Mouse (Mus musculus) liver, embryonic 12.5 days (tissue): ENCODE data around the gene Sgsm3. TPM values are rescaled to one million over a fixed set of nuclear protein-coding genes. Genes with fewer than 3 reads are reported as not detected.

ENCODE experiments used
- ATAC-seq: fragments of 200-750 bp; cut with Nextera tagmentation; 2 replicates; pipeline ENCODE4 v1.8.0; 2017; ENCODE audit warnings: moderate number of reproducible peaks, mild to moderate bottlenecking, moderate library complexity
- H3K27ac ChIP-seq: fragments of 300-500 bp; sonication (generic); 2 replicates; pipeline ENCODE4 v1.5.1; 2016; ENCODE audit warnings: mild to moderate bottlenecking
- H3K27me3 ChIP-seq: fragments of 300-500 bp; sonication (generic); replicated peaks from 2 replicates; pipeline ENCODE4 v1.6.1; 2016; ENCODE audit warnings: mild to moderate bottlenecking, moderate library complexity
- H3K36me3 ChIP-seq: fragments of 300-500 bp; sonication (generic); 2 replicates; pipeline ENCODE4 v1.6.1; 2016; ENCODE audit warnings: mild to moderate bottlenecking, moderate library complexity
- H3K4me1 ChIP-seq: fragments of 300-500 bp; sonication (generic); 2 replicates; pipeline ENCODE4 v1.6.1; 2016
- H3K4me2 ChIP-seq: fragments of 300-500 bp; sonication (generic); 2 replicates; pipeline ENCODE4 v1.6.1; 2016; ENCODE audit warnings: mild to moderate bottlenecking, moderate library complexity
- H3K4me3 ChIP-seq: fragments of 300-500 bp; sonication (generic); 2 replicates; pipeline ENCODE4 v1.5.1; 2016; ENCODE audit warnings: mild to moderate bottlenecking, moderate library complexity
- H3K9ac ChIP-seq: fragments of 300-500 bp; sonication (generic); 2 replicates; pipeline ENCODE4 v1.6.1; 2016; ENCODE audit warnings: mild to moderate bottlenecking, moderate library complexity
- H3K9me3 ChIP-seq: fragments of 300-500 bp; sonication (generic); replicated peaks from 2 replicates; pipeline ENCODE4 v1.6.1; 2016; ENCODE audit warnings: mild to moderate bottlenecking, moderate library complexity
- WGBS: fragments of 180-500 bp; shearing (Covaris S2); methylation state at CpG from one replicate; pipeline ENCODE4 v1.1.7; 2016; ENCODE audit not compliant: insufficient replicate concordance; 5-methylcytosine and 5-hydroxymethylcytosine counted together
- polyA plus RNA-seq: library from polyadenylated mRNA; unstranded; fragments of >200 nt; fragmentation: Nextera tagmentation; extraction: Ambion mirVana; gene quantifications from 2 replicates; pipeline ENCODE4 v1.2.1, GENCODE M21; 2016

The Sgsm3 gene
- polyA plus RNA-seq, 1 experiment from 2014 or later = 18.1 TPM

DNA sequence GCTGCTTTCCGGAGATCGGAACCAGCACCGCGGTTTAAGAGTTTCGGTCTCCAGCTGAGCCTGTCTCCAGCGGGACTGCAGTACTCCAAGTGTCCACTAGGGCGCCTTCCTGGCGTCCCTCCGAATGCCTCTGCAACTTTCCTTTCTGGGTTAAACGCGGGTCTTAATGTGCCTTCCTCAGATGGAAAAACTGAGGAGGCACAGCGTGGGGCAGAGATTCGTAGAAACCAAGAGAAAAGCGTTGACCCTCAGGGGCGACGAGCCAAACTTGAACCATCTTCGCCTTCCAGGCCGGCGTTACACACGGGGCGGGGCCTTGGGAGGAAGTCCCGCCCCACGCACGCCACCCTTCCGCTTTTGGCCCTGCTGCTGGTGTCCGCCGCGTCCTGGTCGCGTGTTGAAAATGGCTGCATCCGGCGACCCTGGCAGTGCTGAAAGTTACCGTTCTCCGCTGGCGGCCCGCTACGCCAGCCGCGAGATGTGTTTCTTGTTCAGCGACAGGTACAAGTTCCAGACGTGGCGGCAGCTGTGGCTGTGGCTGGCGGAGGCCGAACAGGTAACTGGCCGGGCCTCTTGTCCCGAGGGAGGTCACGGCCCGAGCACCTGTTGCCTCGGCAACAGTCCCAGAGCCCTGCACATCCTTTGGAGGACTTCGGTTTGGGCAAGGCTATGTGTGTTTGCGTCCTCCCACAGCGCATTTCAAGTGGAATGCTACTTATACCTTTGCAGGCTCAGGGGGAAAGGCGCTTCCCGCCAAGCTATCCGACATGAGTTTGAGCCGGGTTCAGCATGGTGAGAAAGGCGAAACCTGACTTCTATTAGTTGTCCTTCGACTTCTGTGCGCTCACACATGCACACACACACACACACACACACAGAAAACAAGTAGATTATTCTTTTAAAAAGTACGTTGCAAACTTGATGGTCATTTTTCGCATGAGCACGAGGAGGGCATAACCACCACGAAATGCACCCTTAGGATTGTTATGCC is 29.1 kb upstream of the Sgsm3 start, which contains the start of gene Adsl:
Gene Adsl, plus strand, starts transcription at position 346 of the 991 bp plus-strand sequence.
- H3K9ac ChIP-seq = peak within 1 kb of the TSS; percentile 83
- no peaks in the 10 kb centered on the region for H3K9me3 ChIP-seq
- ATAC-seq = peak; percentile 94
- peaks cover 32% of the 10 kb centered on the region for H3K36me3 ChIP-seq
- peaks cover 30% of the 10 kb centered on the region for H3K4me1 ChIP-seq
- H3K27ac ChIP-seq = peak within 1 kb of the TSS; percentile 83
- WGBS = under 1% methylated on average over 63 of the region's 63 CpGs
- H3K27me3 ChIP-seq = no peaks in the 10 kb centered on the region
- peak within 1 kb of the TSS; percentile 87 for H3K4me3 ChIP-seq
- H3K4me2 ChIP-seq = peak within 1 kb of the TSS; percentile 81

DNA sequence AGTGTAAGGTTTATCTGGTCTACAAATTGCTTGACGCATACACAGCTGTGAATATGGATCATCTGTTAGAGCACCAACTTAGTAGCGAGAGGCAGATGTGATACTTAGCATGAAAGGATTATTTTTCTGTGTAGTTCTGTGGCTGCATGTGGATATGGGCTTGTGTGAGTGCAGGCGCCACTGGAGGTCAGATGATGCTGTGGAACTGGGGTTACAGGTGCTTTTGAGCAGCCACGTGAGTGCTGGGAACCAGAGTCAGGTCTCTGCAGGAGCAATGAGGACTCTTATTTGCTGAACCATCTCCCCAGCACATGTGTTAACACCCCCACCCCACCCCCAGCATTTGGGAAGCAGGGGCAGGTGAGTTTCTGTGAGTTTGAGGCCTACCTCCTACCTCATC is 28.1 kb upstream of the Sgsm3 start:
- Histone ChIP-seq H3K9me3 (no peaks in the 10 kb centered on the region), H3K4me1 (peaks cover 30% of the 10 kb centered on the region)

DNA sequence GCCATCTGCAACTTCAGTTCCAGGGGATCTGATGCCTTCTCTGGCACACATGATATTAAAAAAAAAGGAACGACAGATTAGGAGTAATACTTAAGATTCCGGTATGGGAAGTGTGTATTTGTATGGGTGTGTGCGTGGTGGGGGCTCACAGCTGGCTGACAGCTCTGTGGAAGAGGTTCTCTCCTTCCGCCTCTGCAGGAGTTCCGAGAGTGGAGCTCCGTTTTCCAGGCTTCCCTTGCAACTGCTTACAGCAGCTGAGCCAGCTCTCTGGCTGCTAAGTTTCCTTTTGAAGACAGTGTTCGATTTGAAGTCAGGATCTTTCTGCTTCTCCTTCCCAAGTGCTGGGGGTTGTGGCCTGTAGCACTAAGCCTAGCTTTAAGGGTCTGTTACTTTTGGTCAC is 27.5 kb upstream of the Sgsm3 start:
- H3K36me3 ChIP-seq = peaks cover 48% of the 10 kb centered on the region
- H3K27me3 ChIP-seq = no peaks in the 10 kb centered on the region
- no peaks in the 10 kb centered on the region for H3K9me3 ChIP-seq
- H3K4me3 ChIP-seq = peak overlapping the region; percentile 87
- peaks cover 30% of the 10 kb centered on the region for H3K4me1 ChIP-seq
- peak overlapping the region; percentile 81 for H3K4me2 ChIP-seq
- 69% methylated on average over 7 of the region's 7 CpGs for WGBS
- ATAC-seq = no peak
- no peak overlapping the region for H3K27ac ChIP-seq
- H3K9ac ChIP-seq = peak overlapping the region; percentile 83

More for the DNA sequence above, 28.1 kb upstream of the Sgsm3 start:
- peaks cover 42% of the 10 kb centered on the region for H3K36me3 ChIP-seq
- no peaks in the 10 kb centered on the region for H3K27me3 ChIP-seq
- peak overlapping the region; percentile 83 for H3K9ac ChIP-seq
- H3K4me3 ChIP-seq = peak overlapping the region; percentile 87
- 35% methylated on average over 4 of the region's 4 CpGs for WGBS
- H3K27ac ChIP-seq = no peak overlapping the region
- ATAC-seq = no peak
- H3K4me2 ChIP-seq = peak overlapping the region; percentile 81

DNA sequence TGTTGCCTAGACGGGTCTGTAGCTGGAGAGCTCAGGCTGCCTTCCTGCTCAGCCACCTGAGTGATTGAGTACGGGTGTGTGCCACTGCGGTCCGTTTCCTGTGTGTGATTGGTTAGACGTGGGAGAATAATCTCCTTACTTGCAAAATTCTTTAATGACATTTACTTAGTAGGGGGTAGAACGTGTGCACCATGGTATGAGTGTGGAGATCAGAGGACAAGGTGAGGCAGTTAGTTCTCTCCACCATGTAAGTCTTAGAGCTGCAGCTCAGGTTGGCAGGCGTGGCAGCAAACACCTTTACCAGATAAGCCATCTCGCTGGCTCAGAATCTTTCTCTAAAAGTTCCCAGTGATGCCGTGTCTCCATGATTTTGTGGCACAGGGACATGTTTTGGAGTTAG is 23.6 kb upstream of the Sgsm3 start:
- Histone ChIP-seq H3K4me1 (peaks cover 24% of the 10 kb centered on the region), H3K9ac (no peak overlapping the region), H3K4me2 (no peak overlapping the region), H3K4me3 (no peak overlapping the region), H3K9me3 (no peaks in the 10 kb centered on the region), H3K36me3 (peaks cover 86% of the 10 kb centered on the region), H3K27ac (no peak overlapping the region), H3K27me3 (no peaks in the 10 kb centered on the region)
- ATAC-seq = no peak
- WGBS = 80% methylated on average over 9 of the region's 9 CpGs

DNA sequence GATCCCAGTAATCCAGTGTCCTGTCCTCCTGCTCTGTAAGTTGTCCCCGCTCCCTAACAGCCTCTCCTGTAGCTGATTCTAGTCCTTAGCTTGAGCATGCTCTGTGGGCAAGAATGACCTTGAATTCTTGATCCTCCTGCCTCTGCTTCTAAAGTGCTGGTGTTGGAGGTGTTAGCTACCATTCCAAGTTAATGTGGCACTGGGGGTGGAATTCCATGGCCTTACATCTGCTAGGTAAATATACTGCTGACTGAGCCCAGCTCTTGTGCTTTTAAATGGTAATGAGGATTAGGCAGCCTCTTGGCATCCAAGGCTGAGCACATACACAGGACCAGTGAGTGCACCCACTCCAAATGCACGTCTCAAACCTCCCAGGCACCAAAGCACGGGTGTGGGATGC is 22.7 kb upstream of the Sgsm3 start:
- no peak for ATAC-seq
- Histone ChIP-seq H3K4me3 (no peak overlapping the region), H3K9me3 (no peaks in the 10 kb centered on the region), H3K4me1 (peaks cover 15% of the 10 kb centered on the region), H3K27me3 (no peaks in the 10 kb centered on the region), H3K27ac (no peak overlapping the region), H3K36me3 (peaks cover 92% of the 10 kb centered on the region), H3K4me2 (no peak overlapping the region), H3K9ac (no peak overlapping the region)
- WGBS = 81% methylated on average over 3 of the region's 3 CpGs

DNA sequence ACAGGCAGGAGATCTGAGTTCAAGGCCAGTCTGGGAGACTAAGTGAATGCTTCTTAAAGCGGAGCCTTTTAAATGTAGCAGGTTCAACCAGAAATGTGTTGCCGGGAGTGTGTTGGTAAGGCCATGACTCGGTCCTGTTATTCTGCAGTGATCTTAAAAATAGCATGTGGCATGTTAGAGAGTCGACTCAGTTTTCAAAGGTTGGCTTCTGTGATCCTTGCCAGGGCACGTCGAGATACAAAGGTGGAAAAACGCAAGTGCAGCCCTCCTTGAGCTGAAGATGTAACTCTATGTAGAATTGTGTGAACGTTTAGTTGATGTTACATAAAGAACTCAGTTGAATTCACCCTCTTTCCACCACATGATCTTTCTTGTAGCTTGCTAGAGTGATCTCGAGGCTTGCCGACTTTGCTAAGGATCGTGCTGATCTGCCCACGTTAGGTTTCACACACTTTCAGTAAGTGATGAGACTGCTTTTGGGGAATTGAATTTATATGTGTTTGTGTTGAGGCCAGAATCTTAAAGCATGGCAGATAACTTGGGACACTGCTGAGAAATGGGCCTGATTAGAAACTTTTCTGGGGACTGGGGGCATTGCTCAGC is 21.6 kb upstream of the Sgsm3 start:
- no peaks in the 10 kb centered on the region for H3K27me3 ChIP-seq
- no peak overlapping the region for H3K4me2 ChIP-seq
- H3K9ac ChIP-seq = no peak overlapping the region
- no peak overlapping the region for H3K4me3 ChIP-seq
- peaks cover 92% of the 10 kb centered on the region for H3K36me3 ChIP-seq
- H3K9me3 ChIP-seq = no peaks in the 10 kb centered on the region
- WGBS = 89% methylated on average over 12 of the region's 12 CpGs
- H3K4me1 ChIP-seq = peaks cover 4% of the 10 kb centered on the region; the same call in 1 of the 2 replicates
- ATAC-seq = no peak
- H3K27ac ChIP-seq = no peak overlapping the region

DNA sequence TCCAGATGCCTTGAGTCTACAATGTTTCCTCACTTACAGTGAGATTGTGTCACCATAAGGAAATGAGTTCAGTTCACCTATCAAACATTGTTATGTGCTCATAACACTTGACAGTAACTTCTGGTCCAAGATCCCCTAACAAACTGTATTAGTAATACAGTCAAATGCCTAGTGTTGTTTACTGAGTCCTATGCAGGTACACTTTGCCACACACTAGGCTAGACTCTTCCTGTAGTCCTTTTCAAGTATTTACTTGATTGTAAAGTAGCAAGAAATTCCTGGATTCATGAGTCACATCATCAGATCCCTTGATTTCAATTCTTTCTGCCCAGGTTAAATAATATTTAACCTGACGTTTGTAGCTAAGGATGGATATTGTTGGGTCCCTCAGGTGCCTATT is 8.2 kb upstream of the Sgsm3 start:
- Histone ChIP-seq H3K36me3 (peaks cover 53% of the 10 kb centered on the region), H3K4me1 (peaks cover 17% of the 10 kb centered on the region)
- ATAC-seq = no peak

DNA sequence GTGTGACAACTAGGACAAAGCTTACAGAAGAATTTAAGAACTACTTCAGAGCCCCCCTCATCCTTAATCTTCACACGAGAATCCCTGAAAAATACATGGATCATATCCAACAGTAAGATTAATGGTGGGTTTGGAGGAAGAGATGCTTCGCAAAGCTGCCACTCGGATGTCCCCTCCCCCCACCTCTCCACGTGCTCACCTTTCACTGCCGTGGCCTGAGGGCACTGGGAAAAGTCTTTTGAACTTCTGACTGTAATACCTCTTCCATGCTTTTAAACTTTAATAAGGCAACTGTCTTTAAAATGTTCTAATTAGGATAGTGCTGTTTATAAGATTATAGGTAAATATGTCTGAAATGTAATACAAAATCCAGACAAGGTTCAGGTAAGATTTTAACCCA is 3.3 kb upstream of the Sgsm3 start:
- Histone ChIP-seq H3K27me3 (no peaks in the 10 kb centered on the region), H3K4me2 (no peak overlapping the region), H3K36me3 (peaks cover 9% of the 10 kb centered on the region), H3K4me1 (peaks cover 30% of the 10 kb centered on the region), H3K9ac (no peak overlapping the region), H3K9me3 (no peaks in the 10 kb centered on the region), H3K27ac (no peak overlapping the region), H3K4me3 (no peak overlapping the region)
- no peak for ATAC-seq
- 49% methylated on average over 5 of the region's 5 CpGs for WGBS

More for the DNA sequence above, 8.2 kb upstream of the Sgsm3 start:
- no peak overlapping the region for H3K9ac ChIP-seq
- no peak overlapping the region for H3K4me3 ChIP-seq
- no peak overlapping the region for H3K27ac ChIP-seq
- no peak overlapping the region for H3K4me2 ChIP-seq
- H3K27me3 ChIP-seq = no peaks in the 10 kb centered on the region
- whole genome bisulfite sequencing = 69% methylated on average over 1 of the region's 1 CpGs
- no peaks in the 10 kb centered on the region for H3K9me3 ChIP-seq

DNA sequence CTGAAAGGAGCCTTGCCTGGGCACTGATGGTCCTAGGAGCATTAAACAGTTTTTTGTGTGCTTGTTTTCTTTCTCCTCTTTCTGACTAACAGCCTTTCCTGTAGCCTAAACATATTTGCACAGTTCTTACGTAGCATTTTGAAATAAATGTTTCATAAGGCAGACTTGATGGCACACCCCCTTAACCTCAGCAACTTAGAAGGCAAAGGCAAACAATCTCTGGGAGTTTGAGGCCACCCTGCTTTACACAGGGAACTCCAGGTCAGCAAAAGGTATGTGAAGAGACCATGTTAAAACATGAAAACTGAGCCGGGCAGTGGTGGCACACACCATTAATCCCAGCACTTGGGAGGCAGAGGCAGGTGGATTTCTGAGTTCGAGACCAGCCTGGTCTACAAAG is 1.9 kb upstream of the Sgsm3 start:
- H3K4me3 ChIP-seq = no peak overlapping the region
- 80% methylated on average over 3 of the region's 3 CpGs for WGBS
- ATAC-seq = no peak

DNA sequence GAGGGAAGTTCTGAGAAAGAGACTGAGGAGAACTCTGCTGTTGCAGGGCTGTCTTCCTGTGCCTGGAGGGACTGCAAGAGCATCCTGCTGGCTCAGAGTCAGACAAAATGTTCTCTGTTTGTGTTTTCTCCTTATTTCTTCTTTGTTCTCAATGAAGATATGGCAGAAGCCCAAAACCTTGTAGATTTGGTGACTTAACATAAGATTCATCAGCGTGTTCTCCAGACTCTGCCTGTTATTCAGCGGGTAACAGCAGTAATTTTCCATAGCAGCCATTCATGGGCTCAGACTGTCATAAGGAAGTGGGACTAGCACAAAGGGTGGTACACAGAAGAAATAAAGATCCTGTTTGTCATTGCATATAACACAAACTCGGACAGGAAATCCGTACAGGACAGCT is 2.0 kb downstream of the Sgsm3 start:
- H3K9me3 ChIP-seq = no peaks in the 10 kb centered on the region
- peaks cover 39% of the 10 kb centered on the region for H3K4me1 ChIP-seq
- ATAC-seq = no peak
- H3K9ac ChIP-seq = no peak overlapping the region
- no peaks in the 10 kb centered on the region for H3K36me3 ChIP-seq
- no peak overlapping the region for H3K27ac ChIP-seq
- H3K27me3 ChIP-seq = no peaks in the 10 kb centered on the region
- WGBS = 71% methylated on average over 4 of the region's 4 CpGs
- H3K4me2 ChIP-seq = 0 out of 2 replicates have a peak overlapping the region, but pooled peaks have one; percentile 92
- no peak overlapping the region for H3K4me3 ChIP-seq

More for the DNA sequence above, 1.9 kb upstream of the Sgsm3 start:
- H3K27me3 ChIP-seq = no peaks in the 10 kb centered on the region
- no peaks in the 10 kb centered on the region for H3K9me3 ChIP-seq
- no peak overlapping the region for H3K4me2 ChIP-seq
- H3K9ac ChIP-seq = no peak overlapping the region
- H3K36me3 ChIP-seq = no peaks in the 10 kb centered on the region
- H3K4me1 ChIP-seq = peaks cover 43% of the 10 kb centered on the region
- no peak overlapping the region for H3K27ac ChIP-seq

DNA sequence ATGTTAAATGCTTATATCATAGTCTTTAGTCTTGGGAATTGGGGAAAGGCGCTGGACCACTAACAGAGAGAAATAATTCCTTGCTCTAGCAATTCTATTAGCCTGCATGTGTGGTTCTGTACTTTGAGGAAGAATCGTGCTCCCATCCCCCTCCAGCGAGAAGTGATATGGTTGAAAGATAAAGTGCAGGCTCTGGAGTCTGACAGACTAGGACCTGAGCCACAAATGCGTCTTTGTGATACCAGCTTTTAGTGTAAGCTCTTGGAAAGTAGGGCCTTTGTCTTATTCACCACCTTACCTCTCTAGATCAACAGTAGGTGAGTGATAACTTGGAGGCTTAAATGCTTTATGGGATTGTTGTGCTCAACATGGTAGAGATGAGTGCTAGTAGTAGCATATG is 3.6 kb downstream of the Sgsm3 start:
- Histone ChIP-seq H3K36me3 (no peaks in the 10 kb centered on the region), H3K4me2 (peak overlapping the region; percentile 6; the same call in 1 of the 2 replicates), H3K9ac (peak overlapping the region; percentile 18; the same call in 1 of the 2 replicates), H3K27ac (peak overlapping the region; percentile 38; the same call in 1 of the 2 replicates), H3K27me3 (no peaks in the 10 kb centered on the region), H3K9me3 (no peaks in the 10 kb centered on the region), H3K4me1 (peaks cover 39% of the 10 kb centered on the region), H3K4me3 (no peak overlapping the region)
- 33% methylated on average over 4 of the region's 4 CpGs for WGBS
- ATAC-seq = peak; percentile 62

DNA sequence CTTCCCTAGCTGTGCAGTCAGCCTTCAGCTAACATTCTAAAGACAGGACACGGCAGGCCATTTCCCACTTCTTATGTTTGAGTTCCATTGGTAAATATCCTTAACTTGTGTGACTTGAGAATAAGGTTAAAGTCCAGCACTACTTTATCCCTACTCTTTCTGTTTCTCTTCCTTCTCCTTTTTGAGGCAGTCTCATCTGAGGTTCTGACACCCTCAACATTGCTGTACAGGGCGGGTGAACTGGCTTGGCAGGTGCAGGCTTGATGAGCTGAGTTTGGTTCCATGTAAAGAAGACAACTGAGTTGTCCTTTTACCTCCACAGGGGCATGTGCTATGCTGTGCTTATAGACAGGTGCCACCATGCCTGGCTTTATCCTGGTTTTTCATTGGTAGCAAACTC is 5.7 kb downstream of the Sgsm3 start:
- Histone ChIP-seq H3K36me3 (no peaks in the 10 kb centered on the region), H3K27ac (no peak overlapping the region), H3K9me3 (no peaks in the 10 kb centered on the region), H3K4me2 (no peak overlapping the region), H3K4me1 (peaks cover 43% of the 10 kb centered on the region), H3K4me3 (no peak overlapping the region), H3K27me3 (no peaks in the 10 kb centered on the region), H3K9ac (no peak overlapping the region)
- no peak for ATAC-seq
- WGBS = 86% methylated on average over 2 of the region's 2 CpGs
